Mouse (Mus musculus): Measurements from ENCODE around the gene Emd. TPM values are rescaled to one million over a fixed set of nuclear protein-coding genes. Genes with fewer than 3 reads are reported as not detected.
"Not testable (repeated sequence)": the region's sequence is repeated elsewhere in the genome, so short reads cannot be mapped to it uniquely, and the experiment has no call there.

Gene Emd
- total RNA-seq (2014; fragmentation: Nextera tagmentation) (179 and 186 TPM in 2 replicates), total RNA-seq (2017) (77.4 and 84.2 TPM in 2 replicates), polyA plus RNA-seq (2012) (39.7 and 56.5 TPM in 2 replicates)

DNA sequence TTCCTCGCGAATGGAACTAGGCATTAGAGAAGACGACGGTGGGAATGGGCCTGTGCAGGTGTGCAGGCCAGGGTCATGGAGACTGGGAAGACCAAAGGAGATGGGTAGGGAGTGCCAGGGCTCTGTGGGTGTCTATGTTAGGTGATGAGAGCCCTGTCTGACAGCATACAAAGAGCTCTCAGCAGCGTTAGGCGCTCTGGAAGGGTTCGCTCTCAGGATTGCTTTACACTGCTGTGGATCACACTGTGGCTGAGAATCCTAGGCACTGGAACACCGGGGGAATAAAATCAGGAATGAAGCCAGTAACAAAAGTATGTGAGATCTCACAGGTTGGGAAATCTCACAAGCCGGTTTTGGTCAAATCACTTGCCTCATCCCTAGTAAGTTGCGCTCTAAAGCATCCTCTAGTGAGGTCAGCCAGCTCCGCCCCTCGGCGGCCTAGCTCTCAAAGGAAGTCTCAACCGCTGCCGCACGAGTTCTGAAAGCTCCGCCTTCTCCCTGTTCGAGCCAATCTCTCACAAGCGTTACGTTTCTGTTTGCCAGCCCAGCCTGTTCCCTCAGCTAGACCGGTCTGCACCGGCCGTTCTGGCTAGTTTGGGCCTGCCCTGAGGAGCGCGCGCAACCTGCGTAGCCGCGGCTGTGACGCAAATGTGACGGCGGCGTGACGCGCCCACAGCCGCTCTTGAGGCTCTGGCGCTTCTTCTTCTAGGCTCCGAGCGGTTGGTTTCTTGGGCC lies at the start of gene Emd:
Gene Emd, plus strand, starts transcription at position 535 of the 735 bp plus-strand sequence.
- Histone ChIP-seq H3K4me1 (ENCODE audit: insufficient read depth, low read depth, low read length) (peaks cover 26% of the 10 kb centered on the region), H3K36me3 (replicated peaks) (peaks cover 31% of the 10 kb centered on the region), H3K4me3 (ENCODE audit: low read depth, low read length) (peak within 1 kb of the TSS; percentile 80), H3K27me3 (ENCODE audit: insufficient read depth, low read length) (no peaks in the 10 kb centered on the region), H3K9me3 (replicated peaks) (no peaks in the 10 kb centered on the region)
- ATAC-seq (ENCODE audit: extremely low read depth, insufficient number of reproducible peaks, low FRiP score, poor library complexity, severe bottlenecking): peak; percentile 86
- TF ChIP-seq CTCF (IDR thresholded peaks at IDR 0.05; ENCODE audit: low read depth, low read length): no peak
- TF ChIP-seq GATA1 (IDR thresholded peaks at IDR 0.05; ENCODE audit: borderline replicate concordance, low read length): no peak
- no peak for TF ChIP-seq GATA2 (IDR thresholded peaks at IDR 0.05; ENCODE audit: borderline replicate concordance, low read depth, low read length)
- no peak for TF ChIP-seq POLR2AphosphoS5 (IDR thresholded peaks at IDR 0.05; ENCODE audit: insufficient replicate concordance, low read depth, low read length)
- TF ChIP-seq TAL1 (conservative IDR thresholded peaks at IDR 0.05; ENCODE audit: low read depth, low read length): no peak
- DNase-seq (ENCODE audit: low spot score): peak; percentile 68

DNA sequence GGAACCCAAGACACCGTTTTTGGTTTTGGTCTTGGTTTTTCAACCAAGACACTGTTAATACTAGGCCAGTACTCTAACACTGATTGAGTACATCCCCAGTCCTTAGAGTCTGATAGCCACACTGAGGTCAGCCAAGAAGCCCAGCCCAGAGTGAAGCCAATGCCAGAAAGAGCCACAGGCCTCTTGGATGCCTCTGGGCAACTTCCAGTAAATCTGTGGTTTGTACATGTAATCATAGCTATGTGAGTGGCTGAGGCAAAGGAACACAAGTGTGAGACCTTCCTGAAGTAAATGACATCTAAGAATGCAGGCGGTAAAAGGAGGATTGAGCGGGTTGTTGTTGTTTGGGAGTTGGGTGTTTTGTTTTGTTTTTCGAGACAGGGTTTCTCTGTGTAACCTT lies 36.0 kb upstream of the Emd start:
- Histone ChIP-seq H3K27me3 (ENCODE audit: insufficient read depth, low read length) (0 out of 2 replicates have a peak, but pooled peaks cover 4% of the 10 kb centered on the region), H3K36me3 (replicated peaks) (peaks cover 16% of the 10 kb centered on the region), H3K4me1 (ENCODE audit: insufficient read depth, low read depth, low read length) (no peaks in the 10 kb centered on the region), H3K9me3 (replicated peaks) (no peaks in the 10 kb centered on the region), H3K4me3 (ENCODE audit: low read depth, low read length) (no peak overlapping the region)
- ATAC-seq (ENCODE audit: extremely low read depth, insufficient number of reproducible peaks, low FRiP score, poor library complexity, severe bottlenecking): no peak
- DNase-seq (ENCODE audit: low spot score): no peak
- no peak for TF ChIP-seq GATA1 (IDR thresholded peaks at IDR 0.05; ENCODE audit: borderline replicate concordance, low read length)
- TF ChIP-seq TAL1 (conservative IDR thresholded peaks at IDR 0.05; ENCODE audit: low read depth, low read length): no peak
- TF ChIP-seq CTCF (IDR thresholded peaks at IDR 0.05; ENCODE audit: low read depth, low read length): no peak
- no peak for TF ChIP-seq GATA2 (IDR thresholded peaks at IDR 0.05; ENCODE audit: borderline replicate concordance, low read depth, low read length)
- no peak for TF ChIP-seq POLR2AphosphoS5 (IDR thresholded peaks at IDR 0.05; ENCODE audit: insufficient replicate concordance, low read depth, low read length)

DNA sequence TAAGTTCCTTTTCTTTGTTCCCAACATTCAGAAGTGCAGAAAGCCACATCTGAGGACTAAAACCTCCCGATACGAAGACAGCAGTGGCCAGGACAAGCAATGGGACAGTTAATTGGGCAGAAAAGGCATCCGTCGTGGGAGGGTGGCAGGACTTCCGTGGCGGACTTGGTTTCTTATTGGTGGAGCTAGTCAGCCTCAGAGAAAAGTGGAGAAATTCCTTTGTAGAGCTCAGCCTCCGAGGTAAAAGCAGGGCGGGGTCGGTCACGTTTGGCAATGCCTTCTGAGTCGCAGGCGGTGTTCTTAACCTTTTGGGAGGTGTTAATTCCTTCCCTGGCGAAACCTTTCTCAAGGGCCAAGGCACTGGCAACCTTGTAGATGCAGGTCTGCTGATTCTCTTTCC lies 35.0 kb upstream of the Emd start:
- ATAC-seq (ENCODE audit: extremely low read depth, insufficient number of reproducible peaks, low FRiP score, poor library complexity, severe bottlenecking) (no peak), DNase-seq (ENCODE audit: low spot score) (no peak)
- Histone ChIP-seq H3K4me3 (ENCODE audit: low read depth, low read length) (no peak overlapping the region), H3K9me3 (replicated peaks) (no peaks in the 10 kb centered on the region), H3K27me3 (ENCODE audit: insufficient read depth, low read length) (no peaks in the 10 kb centered on the region), H3K36me3 (replicated peaks) (peaks cover 24% of the 10 kb centered on the region), H3K4me1 (ENCODE audit: insufficient read depth, low read depth, low read length) (no peaks in the 10 kb centered on the region)
- no peak for TF ChIP-seq TAL1 (conservative IDR thresholded peaks at IDR 0.05; ENCODE audit: low read depth, low read length)
- TF ChIP-seq CTCF (IDR thresholded peaks at IDR 0.05; ENCODE audit: low read depth, low read length): no peak
- no peak for TF ChIP-seq GATA1 (IDR thresholded peaks at IDR 0.05; ENCODE audit: borderline replicate concordance, low read length)
- TF ChIP-seq POLR2AphosphoS5 (IDR thresholded peaks at IDR 0.05; ENCODE audit: insufficient replicate concordance, low read depth, low read length): no peak
- no peak for TF ChIP-seq GATA2 (IDR thresholded peaks at IDR 0.05; ENCODE audit: borderline replicate concordance, low read depth, low read length)

DNA sequence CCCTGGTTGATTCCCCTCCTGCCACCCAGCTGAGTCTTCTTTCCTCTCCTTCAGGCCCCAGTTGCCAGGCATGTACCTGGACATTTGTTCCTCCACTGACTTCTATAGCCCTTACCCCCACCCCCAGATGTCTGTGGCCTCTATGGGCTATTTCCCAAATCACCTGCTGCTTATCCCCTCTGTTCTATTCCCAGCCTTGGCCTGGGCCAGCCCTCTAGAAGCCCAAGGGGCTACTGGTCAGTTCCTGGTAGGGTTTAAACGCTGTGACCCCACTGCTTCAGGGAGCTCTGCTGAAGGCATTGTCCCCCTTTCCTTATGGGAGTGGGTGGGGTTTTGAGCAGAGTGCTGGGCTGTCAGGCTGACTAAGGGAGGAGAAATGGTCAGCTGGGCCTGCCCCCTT lies 34.4 kb upstream of the Emd start:
- H3K36me3 ChIP-seq (replicated peaks): peaks cover 31% of the 10 kb centered on the region
- not testable (repeated sequence) for DNase-seq (ENCODE audit: low spot score); H3K4me1 ChIP-seq (ENCODE audit: insufficient read depth, low read depth, low read length); H3K9me3 ChIP-seq (replicated peaks); H3K27me3 ChIP-seq (ENCODE audit: insufficient read depth, low read length); H3K4me3 ChIP-seq (ENCODE audit: low read depth, low read length); ATAC-seq (ENCODE audit: extremely low read depth, insufficient number of reproducible peaks, low FRiP score, poor library complexity, severe bottlenecking)

DNA sequence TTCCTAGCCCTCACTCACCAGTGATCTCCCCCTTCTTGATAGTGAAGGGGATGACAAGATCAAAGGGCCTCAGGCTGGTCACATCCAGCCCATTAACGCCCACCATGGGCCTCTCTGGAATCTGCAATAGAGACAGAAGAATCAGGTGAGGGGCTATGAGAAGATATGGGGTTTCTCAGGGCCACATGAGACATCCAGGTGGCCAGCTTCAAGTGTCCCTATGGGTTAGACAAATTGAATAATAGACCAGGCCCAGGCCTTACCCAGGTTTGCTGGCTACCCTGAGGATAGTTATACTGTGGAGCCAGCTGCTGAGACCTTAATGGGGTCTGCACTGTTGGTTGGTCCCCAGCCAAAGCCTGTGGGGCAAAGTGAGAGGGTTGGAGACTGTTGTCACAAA lies 24.4 kb upstream of the Emd start:
- Histone ChIP-seq H3K36me3 (replicated peaks) (peaks cover 100% of the 10 kb centered on the region), H3K27me3 (ENCODE audit: insufficient read depth, low read length) (no peaks in the 10 kb centered on the region), H3K4me1 (ENCODE audit: insufficient read depth, low read depth, low read length) (peaks cover 5% of the 10 kb centered on the region; the same call in 1 of the 2 replicates), H3K9me3 (replicated peaks) (no peaks in the 10 kb centered on the region), H3K4me3 (ENCODE audit: low read depth, low read length) (no peak overlapping the region)
- no peak for DNase-seq (ENCODE audit: low spot score)
- TF ChIP-seq CTCF (IDR thresholded peaks at IDR 0.05; ENCODE audit: low read depth, low read length) (no peak), POLR2AphosphoS5 (IDR thresholded peaks at IDR 0.05; ENCODE audit: insufficient replicate concordance, low read depth, low read length) (no peak), TAL1 (conservative IDR thresholded peaks at IDR 0.05; ENCODE audit: low read depth, low read length) (no peak), GATA1 (IDR thresholded peaks at IDR 0.05; ENCODE audit: borderline replicate concordance, low read length) (no peak), GATA2 (IDR thresholded peaks at IDR 0.05; ENCODE audit: borderline replicate concordance, low read depth, low read length) (no peak)
- ATAC-seq (ENCODE audit: extremely low read depth, insufficient number of reproducible peaks, low FRiP score, poor library complexity, severe bottlenecking): no peak

DNA sequence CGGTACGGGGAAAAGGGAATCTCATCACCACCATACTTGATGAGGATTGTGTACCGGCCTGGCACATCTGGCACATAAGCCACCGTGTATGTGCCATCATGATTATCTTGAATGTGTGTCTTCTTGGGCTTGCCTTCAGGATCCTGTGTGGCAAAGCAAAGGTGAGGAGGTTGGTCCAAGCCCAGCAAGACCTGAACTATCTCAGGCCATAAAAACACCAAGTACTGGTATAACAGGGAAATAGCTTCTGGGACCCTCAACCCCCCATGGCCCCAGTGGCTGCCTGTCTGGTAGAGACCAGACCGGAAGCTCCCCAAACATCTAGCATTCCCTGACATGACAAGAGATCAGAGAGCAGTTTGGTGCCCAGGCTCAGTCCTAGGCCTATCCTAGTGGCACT lies 21.3 kb upstream of the Emd start:
- Histone ChIP-seq H3K27me3 (ENCODE audit: insufficient read depth, low read length) (no peaks in the 10 kb centered on the region), H3K4me1 (ENCODE audit: insufficient read depth, low read depth, low read length) (peaks cover 5% of the 10 kb centered on the region; the same call in 1 of the 2 replicates), H3K4me3 (ENCODE audit: low read depth, low read length) (no peak overlapping the region), H3K9me3 (replicated peaks) (no peaks in the 10 kb centered on the region), H3K36me3 (replicated peaks) (peaks cover 97% of the 10 kb centered on the region)
- ATAC-seq (ENCODE audit: extremely low read depth, insufficient number of reproducible peaks, low FRiP score, poor library complexity, severe bottlenecking) (no peak), DNase-seq (ENCODE audit: low spot score) (no peak)
- TF ChIP-seq CTCF (IDR thresholded peaks at IDR 0.05; ENCODE audit: low read depth, low read length) (no peak), GATA2 (IDR thresholded peaks at IDR 0.05; ENCODE audit: borderline replicate concordance, low read depth, low read length) (no peak), TAL1 (conservative IDR thresholded peaks at IDR 0.05; ENCODE audit: low read depth, low read length) (no peak), GATA1 (IDR thresholded peaks at IDR 0.05; ENCODE audit: borderline replicate concordance, low read length) (no peak), POLR2AphosphoS5 (IDR thresholded peaks at IDR 0.05; ENCODE audit: insufficient replicate concordance, low read depth, low read length) (no peak)
